Mouse (Mus musculus): ENCODE data around the gene Abcb8. TPM values are rescaled to one million over a fixed set of nuclear protein-coding genes. Genes with fewer than 3 reads are reported as not detected.
A peak's percentile ranks its signal among the peaks of the same experiment; 100 is the strongest.

The Abcb8 gene
- total and polyA plus RNA-seq, 3 experiments, result 76.9 to 124 TPM; not detected in 1

DNA sequence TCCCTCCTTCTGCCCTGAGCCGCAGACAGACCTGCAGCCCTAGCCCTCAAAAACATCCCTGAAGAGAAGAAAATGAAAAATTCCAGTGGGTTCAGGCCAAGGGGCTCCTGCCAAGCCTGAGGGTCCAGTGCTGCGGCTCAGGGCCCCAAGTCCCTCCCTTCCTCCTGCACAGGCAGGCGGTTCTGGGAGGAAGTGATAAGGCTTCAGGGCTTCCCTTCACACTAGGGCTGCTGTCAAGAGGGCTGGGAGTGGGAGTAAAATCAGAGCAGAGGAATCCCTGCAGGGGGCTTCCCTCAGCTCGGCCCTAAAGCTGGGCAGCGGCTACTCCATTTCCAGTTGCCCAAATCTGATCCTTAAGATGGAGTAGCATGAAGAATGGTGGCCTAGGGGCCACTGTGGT lies 27.9 kb upstream of the Abcb8 start:
- H3K9me3 ChIP-seq (replicated peaks; ENCODE audit: insufficient read depth, low read length), result no peaks in the 10 kb centered on the region
- peak; percentile 69 for DNase-seq (ENCODE audit: low read depth, low spot score)
- TF ChIP-seq MAZ (IDR thresholded peaks at IDR 0.05; ENCODE audit: low read depth, low read length) (peak; percentile 62; the same call in 1 of the 2 replicates), GATA1 (IDR thresholded peaks at IDR 0.05; ENCODE audit: low read depth, low read length) (peak; percentile 83), SIN3A (IDR thresholded peaks at IDR 0.05; ENCODE audit: low read length) (peak; percentile 43; the same call in 1 of the 2 replicates), E2F4 (IDR thresholded peaks at IDR 0.05; ENCODE audit: borderline replicate concordance, low read depth, low read length) (no peak), KAT2A (conservative IDR thresholded peaks at IDR 0.05; ENCODE audit: low read depth, low read length) (no peak), TAL1 (IDR thresholded peaks at IDR 0.05; ENCODE audit: low read length) (peak; percentile 89), RCOR1 (IDR thresholded peaks at IDR 0.05; ENCODE audit: low read depth, low read length) (peak; percentile 99), TBP (IDR thresholded peaks at IDR 0.05; ENCODE audit: low read depth, low read length) (no peak), MXI1 (IDR thresholded peaks at IDR 0.05; ENCODE audit: low read depth, low read length) (peak; percentile 42; the same call in 1 of the 2 replicates), EP300 (IDR thresholded peaks at IDR 0.05; ENCODE audit: low read depth in 1 of 2, low read length in 2 of 2) (peak; percentile 81 to 90), TCF12 (IDR thresholded peaks at IDR 0.05; ENCODE audit: low read depth, low read length) (peak; percentile 93)
- no peak overlapping the region for H3K9ac ChIP-seq (ENCODE audit: control insufficient read depth, low read depth, low read length, poor library complexity, severe bottlenecking)
- no peak overlapping the region for H3K4me3 ChIP-seq (ENCODE audit: control insufficient read depth in 1 of 2, insufficient read depth in 1 of 2, low read depth in 2 of 2, low read length in 2 of 2)
- peaks cover 0 to 4% of the 10 kb centered on the region in 2 experiments; a peak in 2 of 4 replicates for H3K36me3 ChIP-seq (ENCODE audit: control insufficient read depth in 1 of 2, insufficient read depth in 2 of 2, low read length in 2 of 2)
- no peaks in the 10 kb centered on the region for H3K79me2 ChIP-seq (ENCODE audit: control insufficient read depth, insufficient read depth, low read length, poor library complexity)
- no peak overlapping the region for H3K27ac ChIP-seq (ENCODE audit: control insufficient read depth, low read depth, low read length)
- peaks cover 2 to 13% of the 10 kb centered on the region in 2 experiments; a peak in 3 of 4 replicates for H3K4me1 ChIP-seq (ENCODE audit: control insufficient read depth in 1 of 2, insufficient read depth in 2 of 2, low read length in 2 of 2)
- no peaks in the 10 kb centered on the region for H3K27me3 ChIP-seq (ENCODE audit: control insufficient read depth in 1 of 2, insufficient read depth in 2 of 2, low read length in 2 of 2)

- Histone ChIP-seq H3K4me3 (ENCODE audit: control insufficient read depth in 1 of 2, insufficient read depth in 1 of 2, low read depth in 2 of 2, low read length in 2 of 2) (no peak overlapping the region), H3K4me1 (ENCODE audit: control insufficient read depth in 1 of 2, insufficient read depth in 2 of 2, low read length in 2 of 2) (peaks cover 2 to 10% of the 10 kb centered on the region in 2 experiments; a peak in 3 of 4 replicates), H3K27me3 (ENCODE audit: control insufficient read depth in 1 of 2, insufficient read depth in 2 of 2, low read length in 2 of 2) (no peaks in the 10 kb centered on the region), H3K9me3 (replicated peaks; ENCODE audit: insufficient read depth, low read length) (no peaks in the 10 kb centered on the region), H3K9ac (ENCODE audit: control insufficient read depth, low read depth, low read length, poor library complexity, severe bottlenecking) (no peak overlapping the region), H3K36me3 (ENCODE audit: control insufficient read depth in 1 of 2, insufficient read depth in 2 of 2, low read length in 2 of 2) (peaks cover 0 to 4% of the 10 kb centered on the region in 2 experiments; a peak in 2 of 4 replicates), H3K27ac (ENCODE audit: control insufficient read depth, low read depth, low read length) (no peak overlapping the region), H3K79me2 (ENCODE audit: control insufficient read depth, insufficient read depth, low read length, poor library complexity) (no peaks in the 10 kb centered on the region)
- no peak for DNase-seq (ENCODE audit: low read depth, low spot score)
- no peak for TF ChIP-seq GATA1 (IDR thresholded peaks at IDR 0.05; ENCODE audit: low read depth, low read length)
- no peak for TF ChIP-seq TAL1 (IDR thresholded peaks at IDR 0.05; ENCODE audit: low read length)
- no peak for TF ChIP-seq ZNF384 (IDR thresholded peaks at IDR 0.05; ENCODE audit: low read depth, low read length)
- no peak for TF ChIP-seq RAD21 (IDR thresholded peaks at IDR 0.05; ENCODE audit: low read depth, low read length)
- TF ChIP-seq CTCF (IDR thresholded peaks at IDR 0.05 in 2 of 3, conservative IDR thresholded peaks at IDR 0.05 in 1 of 3; ENCODE audit: control insufficient read depth in 1 of 3, insufficient read depth in 1 of 3, low read depth in 2 of 3, low read length in 3 of 3, poor library complexity in 1 of 3, severe bottlenecking in 1 of 3), result no peak
- TF ChIP-seq POLR2AphosphoS2 (IDR thresholded peaks at IDR 0.05; ENCODE audit: low read length), result no peak
- no peak for TF ChIP-seq RCOR1 (IDR thresholded peaks at IDR 0.05; ENCODE audit: low read depth, low read length)
- TF ChIP-seq MAFK (IDR thresholded peaks at IDR 0.05; ENCODE audit: borderline replicate concordance, low read depth, low read length), result no peak
These were observed 27.0 kb upstream of the Abcb8 start for GRCm38 (mm10) chr5:24366426-24366825.
